Comparison of ENCODE assay signal across 10 mouse cellular contexts in the genomic region with DNA sequence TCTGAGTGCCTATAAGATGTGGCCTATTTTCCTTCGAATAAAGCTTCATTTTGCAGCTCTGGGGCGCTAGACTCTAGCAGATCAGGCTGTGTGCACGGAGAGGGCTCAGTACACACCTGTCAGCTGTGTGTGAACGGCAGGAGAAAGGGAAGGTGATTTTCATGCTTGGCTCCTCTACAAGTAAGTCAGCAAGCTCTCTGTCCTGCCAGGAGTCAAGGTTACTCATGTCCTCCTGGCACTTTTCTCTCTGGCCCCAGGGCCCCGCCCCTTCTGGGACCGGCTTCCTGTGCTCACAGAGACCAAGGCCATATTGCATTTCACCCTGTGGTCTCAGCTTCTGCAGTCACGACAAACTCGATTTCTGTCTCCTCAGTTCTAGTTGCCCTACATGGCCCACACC.
DNase-seq lines count a peak whose midpoint lies in the region; ATAC-seq lines count a peak whose summit lies in the region.
"Had no signal": no experiment of that assay in that cellular context is flagged by ENCODE, and none has a peak within 500 bp of the region (broad histone marks: within the 10 kb centered on the region; RNA-seq: fewer than 3 reads in every experiment).

No protein-coding gene starts in this region.

- H3K9ac ChIP-seq in midbrain, embryonic 12.5 days (replicated peaks) = no peak overlapping the region
- no peak overlapping the region for H3K9ac ChIP-seq in midbrain, embryonic 11.5 days (ENCODE audit: low read length)
- H3K9ac ChIP-seq: embryonic facial prominence, embryonic 15.5 days; hindbrain, embryonic 15.5 days had no signal

- ATAC-seq in midbrain, embryonic 12.5 days (ENCODE audit: low FRiP score, low read depth) = no peak
- no peak for ATAC-seq in midbrain, embryonic 11.5 days (ENCODE audit: low FRiP score)

- no peak overlapping the region for H3K4me2 ChIP-seq in midbrain, embryonic 12.5 days (replicated peaks)
- H3K4me2 ChIP-seq in midbrain, embryonic 11.5 days = no peak overlapping the region
- H3K4me2 ChIP-seq: embryonic facial prominence, embryonic 15.5 days; hindbrain, embryonic 15.5 days had no signal

- 78% methylated on average over 8 of the region's 8 CpGs for WGBS in midbrain, embryonic 12.5 days
- WGBS in midbrain, embryonic 11.5 days = 77% methylated on average over 8 of the region's 8 CpGs

- peaks cover 34% of the 10 kb centered on the region for H3K4me1 ChIP-seq in midbrain, embryonic 12.5 days
- H3K4me1 ChIP-seq in midbrain, embryonic 11.5 days (ENCODE audit: control insufficient read depth, insufficient read depth, low read length) = peaks cover 9% of the 10 kb centered on the region

- intact Hi-C loops in heart, postnatal 14 days (cut with DNase I) = loop anchor here (5.0 kb wide), 1 partner anchor 137 kb away; a partner anchor contains a TSS

- H3K27me3 ChIP-seq in midbrain, embryonic 12.5 days = 0 out of 2 replicates have a peak, but pooled peaks cover 8% of the 10 kb centered on the region
- H3K27me3 ChIP-seq in midbrain, embryonic 11.5 days (ENCODE audit: control insufficient read depth, insufficient read depth, low read length) = no peaks in the 10 kb centered on the region
- H3K27me3 ChIP-seq: embryonic facial prominence, embryonic 15.5 days; hindbrain, embryonic 15.5 days had no signal

- DNase-seq in midbrain, embryonic 11.5 days (ENCODE audit: low spot score, missing footprints) = no peak
- peak; percentile 80 for DNase-seq in adrenal gland, postnatal 25 days
- peak; percentile 53 to 63 for DNase-seq in cerebellum, postnatal 25 days
- peak; percentile 52 to 62 for DNase-seq in heart, postnatal 14 days
- DNase-seq in urinary bladder, postnatal 4 days (ENCODE audit: low spot score in 2 of 2) = no peak
- no peak for DNase-seq in natural killer cell, adult 2 months (ENCODE audit: low spot score in 2 of 2)

- no peaks in the 10 kb centered on the region for H3K9me3 ChIP-seq in midbrain, embryonic 12.5 days
- peaks cover 2% of the 10 kb centered on the region; the same call in 1 of the 2 replicates for H3K9me3 ChIP-seq in midbrain, embryonic 11.5 days (ENCODE audit: control insufficient read depth, low read length)
- H3K9me3 ChIP-seq: embryonic facial prominence, embryonic 15.5 days; hindbrain, embryonic 15.5 days had no signal

- 0 out of 2 replicates have a peak, but pooled peaks cover 6% of the 10 kb centered on the region for H3K36me3 ChIP-seq in midbrain, embryonic 12.5 days
- no peaks in the 10 kb centered on the region for H3K36me3 ChIP-seq in midbrain, embryonic 11.5 days (ENCODE audit: control insufficient read depth, insufficient read depth, low read length)
- H3K36me3 ChIP-seq: hindbrain, embryonic 15.5 days had no signal

- no peak overlapping the region for H3K4me3 ChIP-seq in midbrain, embryonic 12.5 days
- H3K4me3 ChIP-seq in midbrain, embryonic 11.5 days (ENCODE audit: low read depth, low read length) = no peak overlapping the region
- H3K4me3 ChIP-seq: embryonic facial prominence, embryonic 15.5 days; hindbrain, embryonic 15.5 days; myocyte had no signal

- H3K27ac ChIP-seq in midbrain, embryonic 12.5 days (replicated peaks) = 0 out of 2 replicates have a peak overlapping the region, but pooled peaks have one; percentile 12
- H3K27ac ChIP-seq in midbrain, embryonic 11.5 days (ENCODE audit: low read depth, low read length) = no peak overlapping the region
- H3K27ac ChIP-seq: embryonic facial prominence, embryonic 15.5 days had no signal

Comparison
In these comparisons a context has a peak if more than half of its experiments do, and no peak if none do; other contexts are left out.
1. DNase-seq: peak in adrenal gland, postnatal 25 days (single experiment), cerebellum, postnatal 25 days (2 of 2) and heart, postnatal 14 days (2 of 2); none in midbrain, embryonic 11.5 days (single experiment), urinary bladder, postnatal 4 days (0 of 2) and natural killer cell, adult 2 months (0 of 2).